In the genomic region with DNA sequence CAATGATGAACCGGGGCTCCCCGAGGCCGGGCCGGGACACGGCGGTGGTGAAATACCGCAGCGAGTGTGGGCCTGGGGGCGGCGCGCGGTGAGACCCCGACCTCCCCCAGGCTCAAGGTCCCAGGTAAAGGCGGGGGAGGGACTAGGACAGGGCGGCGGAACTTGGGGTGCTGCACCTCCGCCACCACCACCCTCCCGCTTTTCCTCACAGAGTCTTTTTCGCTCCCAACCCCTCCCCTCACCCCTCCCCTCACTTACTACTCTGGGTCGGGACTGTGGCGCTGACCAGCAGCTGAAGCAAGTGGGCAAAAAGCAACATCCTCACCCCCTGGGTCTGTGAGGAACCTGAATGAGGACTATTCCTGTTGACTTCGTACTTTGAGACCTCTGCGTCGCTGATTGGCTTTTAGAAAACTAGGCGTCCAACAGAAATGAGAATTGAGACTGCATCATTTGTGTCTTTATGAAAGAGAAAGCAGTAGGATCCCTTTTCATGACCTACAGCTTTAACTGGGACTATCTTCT, we compare ENCODE assay signal across 8 mouse cellular contexts. TPM values are rescaled to one million over a fixed set of nuclear protein-coding genes. Genes with fewer than 3 reads are reported as not detected.
DNase-seq lines count a peak whose midpoint lies in the region; ATAC-seq lines count a peak whose summit lies in the region.
"Not testable (repeated sequence)": the region's sequence is repeated elsewhere in the genome, so short reads cannot be mapped to it uniquely, and the experiment has no call there.

A gene (minus strand): TSS at position 505 of the 525 bp plus-strand sequence.

- peak within 1 kb of the TSS; percentile 57 for H3K9ac ChIP-seq in hindbrain, embryonic 16.5 days (ENCODE audit: low read depth, low read length)

- peak within 1 kb of the TSS; percentile 85 for H3K4me2 ChIP-seq in hindbrain, embryonic 16.5 days (ENCODE audit: low read length)

- H3K27ac ChIP-seq in hindbrain, embryonic 16.5 days (ENCODE audit: low read depth, low read length): not testable (repeated sequence)

- H3K9me3 ChIP-seq in hindbrain, embryonic 16.5 days (ENCODE audit: control insufficient read depth, low read length): not testable (repeated sequence)

- peak; percentile 53 for DNase-seq in MN1 (ENCODE audit: low spot score)
- peak; percentile 53 for DNase-seq in embryo, embryonic 10 days (ENCODE audit: low spot score)
- DNase-seq in gastrocnemius, postnatal 25 days: peak; percentile 39
- not testable (repeated sequence) for DNase-seq in left cerebral cortex, adult 18-20 months (ENCODE audit: low spot score in 2 of 2)
- peak; percentile 84 for DNase-seq in lung, postnatal 25 days (ENCODE audit: low spot score)
- DNase-seq in ovary, adult 18-20 months (ENCODE audit: low spot score): peak; percentile 40
- DNase-seq in thymus, postnatal 25 days: peak; percentile 77

- H3K27me3 ChIP-seq in hindbrain, embryonic 16.5 days (replicated peaks; ENCODE audit: control insufficient read depth, insufficient read depth, low read length): not testable (repeated sequence)

- 1% methylated on average over 19 of the region's 25 CpGs for WGBS in hindbrain, embryonic 16.5 days

- H3K36me3 ChIP-seq in hindbrain, embryonic 16.5 days (ENCODE audit: control insufficient read depth, insufficient read depth, low read length): not testable (repeated sequence)

- not testable (repeated sequence) for H3K4me1 ChIP-seq in hindbrain, embryonic 16.5 days (ENCODE audit: control insufficient read depth, insufficient read depth, low read depth, low read length)

- ATAC-seq in hindbrain, embryonic 16.5 days: peak; percentile 25; the same call in 1 of the 2 replicates

- peak within 1 kb of the TSS; percentile 46 for H3K4me3 ChIP-seq in hindbrain, embryonic 16.5 days (ENCODE audit: low read length)

RNA-seq across cellular contexts. Expression of the gene that starts here (rescaled TPM):
- 1 to 10 TPM; 6.2 to 8.7 TPM for total RNA-seq in gastrocnemius, postnatal 25 days (2021)
- 5.0 and 5.1 TPM in 2 replicates for polyA plus RNA-seq in hindbrain, embryonic 16.5 days (2015; fragmentation: Nextera tagmentation; extraction: Ambion mirVana)
- total RNA-seq in left cerebral cortex, adult 18-20 months (2021): 10 to 100 TPM; 15.6 to 19.9 TPM
